Mouse (Mus musculus) lung, postnatal 0 days (tissue): ENCODE data around the gene Pagr1b. TPM values are rescaled to one million over a fixed set of nuclear protein-coding genes. Genes with fewer than 3 reads are reported as not detected.
A peak's percentile ranks its signal among the peaks of the same experiment; 100 is the strongest.

Source experiments
- ATAC-seq: fragments of 200-750 bp; cut with Nextera tagmentation; 2 replicates; pipeline ENCODE4 v1.8.0; 2017; ENCODE audit warnings: moderate library complexity
- DNase-seq: peaks from one replicate; pipeline ENCODE4 v3.0.0-alpha.2; 2016; ENCODE audit warnings: low spot score
- H3K27ac ChIP-seq: fragments of 300-500 bp; sonication (generic); 2 replicates; pipeline ENCODE4 v1.5.1; 2014; ENCODE audit warnings: antibody characterized with exemption, mild to moderate bottlenecking, low read length, mixed read lengths
- H3K27me3 ChIP-seq: fragments of 300-500 bp; sonication (generic); replicated peaks from 2 replicates; pipeline ENCODE4 v1.6.1; 2014; ENCODE audit warnings: low read length, mixed read lengths; ENCODE audit not compliant: insufficient read depth
- H3K36me3 ChIP-seq: fragments of 300-500 bp; sonication (generic); 2 replicates; pipeline ENCODE4 v1.6.1; 2014; ENCODE audit warnings: low read length, mixed read lengths; ENCODE audit not compliant: insufficient read depth
- H3K4me1 ChIP-seq: fragments of 300-500 bp; sonication (generic); 2 replicates; pipeline ENCODE4 v1.6.1; 2014; ENCODE audit warnings: antibody characterized with exemption, low read depth, low read length, mixed read lengths; ENCODE audit not compliant: insufficient read depth
- H3K4me2 ChIP-seq: fragments of 300-500 bp; sonication (generic); replicated peaks from 2 replicates; pipeline ENCODE4 v1.6.1; 2014; ENCODE audit warnings: low read depth, mild to moderate bottlenecking, low read length, moderate library complexity, mixed read lengths
- H3K4me3 ChIP-seq: fragments of 300-500 bp; sonication (generic); 2 replicates; pipeline ENCODE4 v1.5.1; 2014; ENCODE audit warnings: low read depth, low read length
- H3K9ac ChIP-seq: fragments of 300-500 bp; sonication (generic); replicated peaks from 2 replicates; pipeline ENCODE4 v1.6.1; 2014; ENCODE audit warnings: low read depth, mild to moderate bottlenecking
- H3K9me3 ChIP-seq: fragments of 300-500 bp; sonication (generic); 2 replicates; pipeline ENCODE4 v1.6.1; 2016; ENCODE audit warnings: low read length, mixed read lengths
- CTCF ChIP-seq: IDR thresholded peaks from 2 replicates; pipeline ENCODE4 v1.5.1; 2016; ENCODE audit warnings: antibody characterized with exemption, mild to moderate bottlenecking
- EP300 ChIP-seq: IDR thresholded peaks from 2 replicates; pipeline ENCODE4 v1.6.1; 2016; ENCODE audit warnings: antibody characterized with exemption, mild to moderate bottlenecking, control low read depth
- WGBS: fragments of 180-500 bp; shearing (Covaris S2); extraction: QIAGEN DNeasy Blood & Tissue Kit; methylation state at CpG from one replicate; pipeline ENCODE4 v1.1.7; 2014; 5-methylcytosine and 5-hydroxymethylcytosine counted together
- polyA plus RNA-seq: library from polyadenylated mRNA; unstranded; fragments of >200 nt; fragmentation: Nextera tagmentation; extraction: Ambion mirVana; gene quantifications from 2 replicates; pipeline ENCODE4 v1.2.1, GENCODE M21; 2015

The Pagr1b gene
- polyA plus RNA-seq, 1 experiment from 2014 or later: 1.1 TPM

GRCm38 (mm10) chr7:127013385-127013784 is 2.9 kb downstream of the Pagr1b start:
- H3K27ac ChIP-seq: no peak overlapping the region
- no peak overlapping the region for H3K4me3 ChIP-seq
- no peak for TF ChIP-seq EP300
- TF ChIP-seq CTCF: no peak
- no peaks in the 10 kb centered on the region for H3K27me3 ChIP-seq
- no peaks in the 10 kb centered on the region for H3K9me3 ChIP-seq
- no peaks in the 10 kb centered on the region for H3K36me3 ChIP-seq
- peak overlapping the region; percentile 73 for H3K4me2 ChIP-seq
- ATAC-seq (no peak), DNase-seq (no peak)
- H3K9ac ChIP-seq: no peak overlapping the region
- H3K4me1 ChIP-seq: peaks cover 4% of the 10 kb centered on the region; the same call in 1 of the 2 replicates
- 91% methylated on average over 6 of the region's 6 CpGs for WGBS

- ATAC-seq (no peak), DNase-seq (no peak)
- Histone ChIP-seq H3K4me2 (no peak overlapping the region), H3K9me3 (no peaks in the 10 kb centered on the region), H3K27me3 (no peaks in the 10 kb centered on the region), H3K4me1 (peaks cover 4% of the 10 kb centered on the region; the same call in 1 of the 2 replicates), H3K27ac (no peak overlapping the region), H3K36me3 (no peaks in the 10 kb centered on the region), H3K4me3 (no peak overlapping the region), H3K9ac (no peak overlapping the region)
- TF ChIP-seq CTCF: no peak
- no peak for TF ChIP-seq EP300
- WGBS: 93% methylated on average over 10 of the region's 10 CpGs
These were observed 3.4 kb downstream of the Pagr1b start for GRCm38 (mm10) chr7:127012845-127013244.

- Histone ChIP-seq H3K27ac (no peak overlapping the region), H3K4me3 (no peak overlapping the region), H3K9ac (no peak overlapping the region), H3K27me3 (no peaks in the 10 kb centered on the region), H3K4me2 (no peak overlapping the region), H3K4me1 (peaks cover 4% of the 10 kb centered on the region; the same call in 1 of the 2 replicates), H3K36me3 (no peaks in the 10 kb centered on the region), H3K9me3 (no peaks in the 10 kb centered on the region)
- ATAC-seq (no peak), DNase-seq (no peak)
- TF ChIP-seq EP300: no peak
- no peak for TF ChIP-seq CTCF
- 75% methylated on average over 6 of the region's 6 CpGs for WGBS
These were observed 3.9 kb downstream of the Pagr1b start for GRCm38 (mm10) chr7:127012374-127012773.

- H3K27me3 ChIP-seq: no peaks in the 10 kb centered on the region
- no peaks in the 10 kb centered on the region for H3K9me3 ChIP-seq
- no peak overlapping the region for H3K4me3 ChIP-seq
- TF ChIP-seq EP300 (no peak), CTCF (no peak)
- no peak overlapping the region for H3K4me2 ChIP-seq
- DNase-seq (no peak), ATAC-seq (no peak)
- H3K9ac ChIP-seq: no peak overlapping the region
- H3K36me3 ChIP-seq: no peaks in the 10 kb centered on the region
- peaks cover 4% of the 10 kb centered on the region; the same call in 1 of the 2 replicates for H3K4me1 ChIP-seq
- WGBS: 60% methylated on average over 2 of the region's 2 CpGs
- no peak overlapping the region for H3K27ac ChIP-seq
These were observed 4.6 kb downstream of the Pagr1b start for GRCm38 (mm10) chr7:127011717-127012116.

- Histone ChIP-seq H3K27me3 (no peaks in the 10 kb centered on the region), H3K4me1 (peaks cover 4% of the 10 kb centered on the region; the same call in 1 of the 2 replicates), H3K4me2 (no peak overlapping the region), H3K9me3 (no peaks in the 10 kb centered on the region), H3K36me3 (no peaks in the 10 kb centered on the region), H3K27ac (no peak overlapping the region), H3K9ac (no peak overlapping the region), H3K4me3 (no peak overlapping the region)
- no peak for ATAC-seq
- DNase-seq: no peak
- TF ChIP-seq CTCF: no peak
- TF ChIP-seq EP300: no peak
- 85% methylated on average over 2 of the region's 2 CpGs for WGBS
These were observed 5.2 kb downstream of the Pagr1b start for GRCm38 (mm10) chr7:127011051-127011450.

GRCm38 (mm10) chr7:127009307-127010085 is 6.8 kb downstream of the Pagr1b start:
- H3K4me3 ChIP-seq: no peak overlapping the region
- DNase-seq (no peak), ATAC-seq (no peak)
- H3K27ac ChIP-seq: peak overlapping the region; percentile 86
- WGBS: 76% methylated on average over 17 of the region's 17 CpGs
- no peaks in the 10 kb centered on the region; the same call in 1 of the 2 replicates for H3K4me1 ChIP-seq
- H3K9me3 ChIP-seq: no peaks in the 10 kb centered on the region
- no peaks in the 10 kb centered on the region for H3K27me3 ChIP-seq
- no peak overlapping the region for H3K9ac ChIP-seq
- no peak overlapping the region for H3K4me2 ChIP-seq
- no peaks in the 10 kb centered on the region for H3K36me3 ChIP-seq
- no peak for TF ChIP-seq CTCF
- TF ChIP-seq EP300: no peak
